Mouse (Mus musculus): ENCODE measurements around the gene Gpx4. TPM values are rescaled to one million over a fixed set of nuclear protein-coding genes. Genes with fewer than 3 reads are reported as not detected.

Gene Gpx4
- polyA plus RNA-seq, 1 experiment: 376 TPM

- no peak for DNase-seq (ENCODE audit: low read depth)
- no peak for TF ChIP-seq POLR2A (IDR thresholded peaks at IDR 0.05; ENCODE audit: borderline replicate concordance, extremely low read depth, insufficient read depth, insufficient read length, poor library complexity, severe bottlenecking)
- TF ChIP-seq CTCF (IDR thresholded peaks at IDR 0.05; ENCODE audit: borderline replicate concordance, extremely low read depth, insufficient read depth, insufficient read length): no peak
Observed at GRCm38 (mm10) chr10:80077312-80077711, 30.3 kb downstream of the Gpx4 start.

- DNase-seq (ENCODE audit: low read depth): no peak
- TF ChIP-seq CTCF (IDR thresholded peaks at IDR 0.05; ENCODE audit: borderline replicate concordance, extremely low read depth, insufficient read depth, insufficient read length) (no peak), POLR2A (IDR thresholded peaks at IDR 0.05; ENCODE audit: borderline replicate concordance, extremely low read depth, insufficient read depth, insufficient read length, poor library complexity, severe bottlenecking) (no peak)
Observed at GRCm38 (mm10) chr10:80078366-80078765, 31.4 kb downstream of the Gpx4 start.

GRCm38 (mm10) chr10:80080396-80081070 is 33.6 kb downstream of the Gpx4 start:
- DNase-seq (ENCODE audit: low read depth): no peak
- TF ChIP-seq POLR2A (IDR thresholded peaks at IDR 0.05; ENCODE audit: borderline replicate concordance, extremely low read depth, insufficient read depth, insufficient read length, poor library complexity, severe bottlenecking) (no peak), CTCF (IDR thresholded peaks at IDR 0.05; ENCODE audit: borderline replicate concordance, extremely low read depth, insufficient read depth, insufficient read length) (no peak)

- TF ChIP-seq CTCF (IDR thresholded peaks at IDR 0.05; ENCODE audit: borderline replicate concordance, extremely low read depth, insufficient read depth, insufficient read length) (no peak), POLR2A (IDR thresholded peaks at IDR 0.05; ENCODE audit: borderline replicate concordance, extremely low read depth, insufficient read depth, insufficient read length, poor library complexity, severe bottlenecking) (no peak)
- no peak for DNase-seq (ENCODE audit: low read depth)
Observed at GRCm38 (mm10) chr10:80081075-80081474, 34.1 kb downstream of the Gpx4 start.

DNA sequence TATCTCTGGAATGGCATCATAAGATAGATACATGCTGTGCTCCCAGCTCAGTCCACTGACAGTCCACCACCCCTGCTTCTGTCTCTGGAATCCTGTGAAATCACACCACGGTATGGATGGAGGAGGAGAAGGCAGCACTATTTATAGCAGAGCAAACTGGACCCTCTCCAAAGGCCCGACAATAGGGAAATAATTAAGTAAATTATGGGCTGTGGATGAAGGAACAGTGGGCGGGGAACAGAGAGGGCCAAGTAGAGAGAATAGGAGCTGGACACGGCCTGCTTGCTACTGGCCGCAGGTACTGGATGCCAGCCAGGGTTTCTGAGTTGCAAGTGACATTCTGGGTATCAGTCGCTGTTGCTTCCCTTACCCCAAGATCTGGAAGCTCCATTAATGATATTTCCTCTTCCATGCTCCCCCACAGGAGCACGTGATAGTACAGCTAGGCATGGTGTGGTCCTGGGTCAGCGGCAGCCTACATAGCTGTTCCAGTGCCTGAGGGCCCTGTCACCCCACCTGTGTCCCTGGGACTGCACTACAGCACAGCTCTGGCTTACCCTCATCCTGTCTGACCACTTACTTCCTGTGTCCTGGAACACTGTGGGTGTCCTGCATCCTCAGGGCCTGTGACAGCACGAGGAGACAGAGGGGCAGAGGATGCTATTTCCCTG is 38.0 kb downstream of the Gpx4 start:
- TF ChIP-seq POLR2A (IDR thresholded peaks at IDR 0.05; ENCODE audit: borderline replicate concordance, extremely low read depth, insufficient read depth, insufficient read length, poor library complexity, severe bottlenecking) (no peak), CTCF (IDR thresholded peaks at IDR 0.05; ENCODE audit: borderline replicate concordance, extremely low read depth, insufficient read depth, insufficient read length) (no peak)
- DNase-seq (ENCODE audit: low read depth): peak; percentile 32

DNA sequence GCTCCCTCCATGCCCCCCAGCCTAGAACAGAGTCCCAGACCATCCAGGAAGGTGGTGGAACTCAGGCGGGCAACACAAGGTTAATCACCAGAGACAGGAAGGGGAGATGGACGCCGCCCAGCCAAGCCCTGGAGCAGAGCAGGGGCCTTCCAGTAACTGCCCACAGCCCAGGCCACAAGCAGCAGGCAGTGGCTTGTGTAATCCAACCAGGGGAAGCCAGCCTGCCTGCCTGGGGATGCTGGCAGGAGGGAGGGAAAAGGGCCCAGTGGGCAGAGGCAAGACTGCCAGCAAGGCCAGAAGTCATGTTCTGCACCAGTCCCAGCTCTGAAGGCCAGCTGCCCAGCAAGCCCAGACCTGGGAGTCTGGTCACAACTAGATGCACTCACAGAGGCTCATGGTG is 39.9 kb downstream of the Gpx4 start:
- TF ChIP-seq CTCF (IDR thresholded peaks at IDR 0.05; ENCODE audit: borderline replicate concordance, extremely low read depth, insufficient read depth, insufficient read length): no peak
- TF ChIP-seq POLR2A (IDR thresholded peaks at IDR 0.05; ENCODE audit: borderline replicate concordance, extremely low read depth, insufficient read depth, insufficient read length, poor library complexity, severe bottlenecking): no peak
- no peak for DNase-seq (ENCODE audit: low read depth)

GRCm38 (mm10) chr10:80087483-80087882 is 40.5 kb downstream of the Gpx4 start:
- no peak for DNase-seq (ENCODE audit: low read depth)
- TF ChIP-seq CTCF (IDR thresholded peaks at IDR 0.05; ENCODE audit: borderline replicate concordance, extremely low read depth, insufficient read depth, insufficient read length) (no peak), POLR2A (IDR thresholded peaks at IDR 0.05; ENCODE audit: borderline replicate concordance, extremely low read depth, insufficient read depth, insufficient read length, poor library complexity, severe bottlenecking) (no peak)

DNA sequence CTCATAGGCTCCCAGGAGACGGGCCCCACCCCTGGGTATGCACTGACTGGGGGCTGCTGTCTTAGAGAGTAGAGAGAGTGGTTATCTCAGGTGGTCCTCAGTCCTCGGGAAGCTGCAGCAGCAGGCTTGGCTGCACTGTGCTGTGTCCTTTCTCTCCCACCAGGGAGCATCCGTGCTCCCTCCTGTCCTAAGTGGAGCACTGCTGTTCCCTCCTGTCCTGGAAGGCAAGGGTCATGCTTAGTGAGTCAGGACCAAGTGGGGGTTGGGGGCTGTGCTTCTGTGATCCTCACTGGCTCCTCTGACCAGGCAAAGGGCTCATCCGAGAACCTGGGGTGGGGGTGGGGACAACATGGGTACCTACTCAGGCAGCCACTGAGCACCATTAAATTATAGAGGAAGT is 42.2 kb downstream of the Gpx4 start:
- TF ChIP-seq POLR2A (IDR thresholded peaks at IDR 0.05; ENCODE audit: borderline replicate concordance, extremely low read depth, insufficient read depth, insufficient read length, poor library complexity, severe bottlenecking): no peak
- TF ChIP-seq CTCF (IDR thresholded peaks at IDR 0.05; ENCODE audit: borderline replicate concordance, extremely low read depth, insufficient read depth, insufficient read length): no peak

DNA sequence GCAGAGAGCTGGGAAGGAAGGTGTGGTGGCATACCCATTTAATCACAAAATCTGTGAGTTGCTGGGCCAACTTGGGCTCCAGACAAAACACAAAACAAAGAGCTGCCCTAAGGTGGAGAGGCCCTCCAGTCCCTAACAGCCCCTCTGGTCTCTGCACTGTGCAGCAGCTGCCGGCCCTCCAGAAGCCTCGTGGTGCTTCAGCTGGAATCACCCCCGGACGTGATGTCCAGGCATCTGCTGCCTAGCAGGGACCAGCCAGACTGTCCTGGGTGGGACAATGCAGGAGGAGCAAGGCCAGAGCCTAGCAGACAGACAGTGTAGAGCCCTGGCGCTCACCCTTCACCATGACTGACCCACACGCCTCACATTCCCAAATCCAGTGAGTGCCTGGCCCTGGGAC is 44.6 kb downstream of the Gpx4 start:
- DNase-seq (ENCODE audit: low read depth): no peak
- TF ChIP-seq POLR2A (IDR thresholded peaks at IDR 0.05; ENCODE audit: borderline replicate concordance, extremely low read depth, insufficient read depth, insufficient read length, poor library complexity, severe bottlenecking): no peak
- TF ChIP-seq CTCF (IDR thresholded peaks at IDR 0.05; ENCODE audit: borderline replicate concordance, extremely low read depth, insufficient read depth, insufficient read length): no peak

More for the DNA sequence above, 42.2 kb downstream of the Gpx4 start:
- no peak for DNase-seq (ENCODE audit: low read depth)

DNA sequence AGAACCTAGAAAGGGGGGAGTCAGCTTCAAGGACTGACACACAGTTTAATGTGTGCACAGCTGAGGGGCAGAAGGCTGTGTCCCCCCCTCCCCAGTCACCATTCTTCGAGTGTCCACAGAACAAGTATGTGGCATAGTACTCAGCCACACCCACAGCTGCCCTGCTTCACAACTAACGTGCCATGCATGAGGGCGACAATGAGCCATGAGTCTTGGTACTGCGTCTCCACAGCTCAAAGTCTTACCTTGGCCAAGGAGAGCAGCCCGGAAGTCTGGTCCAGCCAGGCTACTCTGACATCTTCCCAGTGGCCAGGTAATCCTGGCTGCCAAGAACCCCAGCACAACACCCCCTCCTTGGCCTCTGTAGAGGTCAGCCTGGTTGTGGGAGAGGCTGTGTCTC is 45.7 kb downstream of the Gpx4 start:
- no peak for TF ChIP-seq POLR2A (IDR thresholded peaks at IDR 0.05; ENCODE audit: borderline replicate concordance, extremely low read depth, insufficient read depth, insufficient read length, poor library complexity, severe bottlenecking)
- TF ChIP-seq CTCF (IDR thresholded peaks at IDR 0.05; ENCODE audit: borderline replicate concordance, extremely low read depth, insufficient read depth, insufficient read length): no peak
- DNase-seq (ENCODE audit: low read depth): no peak

DNA sequence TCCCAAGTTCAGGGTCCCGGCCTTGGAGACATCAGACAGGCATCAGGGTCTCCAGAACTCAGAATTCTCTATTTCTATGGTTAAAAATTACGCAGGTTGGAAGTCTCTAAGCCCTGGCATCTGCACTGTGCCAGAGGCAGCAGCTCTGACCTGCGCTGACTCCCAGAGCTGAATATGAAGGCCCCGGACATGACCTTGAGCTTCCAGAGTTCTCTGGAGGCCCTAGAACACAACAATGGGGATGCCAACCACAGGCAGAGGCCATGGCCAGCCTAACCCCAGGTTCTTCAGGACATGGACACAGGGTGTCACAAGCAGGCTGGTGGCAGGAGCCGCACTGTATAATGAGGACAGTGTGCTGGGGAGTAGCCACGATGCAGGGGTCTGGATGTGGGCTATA is 47.1 kb downstream of the Gpx4 start:
- DNase-seq (ENCODE audit: low read depth): no peak
- no peak for TF ChIP-seq POLR2A (IDR thresholded peaks at IDR 0.05; ENCODE audit: borderline replicate concordance, extremely low read depth, insufficient read depth, insufficient read length, poor library complexity, severe bottlenecking)
- no peak for TF ChIP-seq CTCF (IDR thresholded peaks at IDR 0.05; ENCODE audit: borderline replicate concordance, extremely low read depth, insufficient read depth, insufficient read length)

GRCm38 (mm10) chr10:80094684-80095083 is 47.7 kb downstream of the Gpx4 start:
- DNase-seq (ENCODE audit: low read depth): no peak
- TF ChIP-seq CTCF (IDR thresholded peaks at IDR 0.05; ENCODE audit: borderline replicate concordance, extremely low read depth, insufficient read depth, insufficient read length) (no peak), POLR2A (IDR thresholded peaks at IDR 0.05; ENCODE audit: borderline replicate concordance, extremely low read depth, insufficient read depth, insufficient read length, poor library complexity, severe bottlenecking) (no peak)

All from brain, embryonic 14.5 days (tissue).